ENCODE assay signal across 25 mouse cellular contexts in genomic region chr1:71942145-71942544, GRCm38 (mm10).
DNase-seq lines count a peak whose midpoint lies in the region; ATAC-seq and TF ChIP-seq lines count a peak whose summit lies in the region.
"Had no signal": no experiment of that assay in that cellular context is flagged by ENCODE, and none has a peak within 500 bp of the region (broad histone marks: within the 10 kb centered on the region; RNA-seq: fewer than 3 reads in every experiment).

No protein-coding gene starts in this region.

- H3K4me3 ChIP-seq in kidney, embryonic 15.5 days (replicated peaks) = no peak overlapping the region
- H3K4me3 ChIP-seq in kidney, postnatal 0 days (replicated peaks; ENCODE audit: low read depth, low read length) = no peak overlapping the region
- no peak overlapping the region for H3K4me3 ChIP-seq in lung, embryonic 14.5 days (ENCODE audit: low read depth, low read length)
- H3K4me3 ChIP-seq in lung, embryonic 16.5 days (ENCODE audit: low read length) = no peak overlapping the region
- H3K4me3 ChIP-seq in lung, adult 2 months (replicated peaks; ENCODE audit: extremely low read depth, low read depth, low read length) = no peak overlapping the region
- H3K4me3 ChIP-seq: embryonic facial prominence, embryonic 10.5 days; embryonic facial prominence, embryonic 12.5 days; forebrain, embryonic 13.5 days had no signal

- H3K9ac ChIP-seq in kidney, embryonic 15.5 days = no peak overlapping the region
- H3K9ac ChIP-seq in kidney, postnatal 0 days (ENCODE audit: low read depth, low read length) = no peak overlapping the region
- no peak overlapping the region for H3K9ac ChIP-seq in lung, embryonic 14.5 days
- no peak overlapping the region for H3K9ac ChIP-seq in lung, embryonic 16.5 days (ENCODE audit: low read length)
- H3K9ac ChIP-seq: embryonic facial prominence, embryonic 12.5 days; forebrain, embryonic 13.5 days had no signal

- no peak for TF ChIP-seq POLR2A in lung, adult 2 months (IDR thresholded peaks at IDR 0.05; ENCODE audit: borderline replicate concordance, extremely low read depth, low read depth, low read length)

- 0 out of 2 replicates have a peak, but pooled peaks have one; percentile 22 for ATAC-seq in kidney, embryonic 15.5 days (replicated peaks; ENCODE audit: low FRiP score)
- ATAC-seq in kidney, postnatal 0 days (replicated peaks; ENCODE audit: low FRiP score, low read depth) = no peak
- 0 out of 2 replicates have a peak, but pooled peaks have one; percentile 11 for ATAC-seq in lung, embryonic 14.5 days (ENCODE audit: insufficient read depth)
- peak; percentile 59; the same call in 1 of the 2 replicates for ATAC-seq in lung, embryonic 16.5 days (ENCODE audit: low read depth)
- ATAC-seq: activated CD4-positive, CD25-positive, alpha-beta regulatory T cell, adult 4 months; CD4-positive, CD25-positive, alpha-beta regulatory T cell, adult 4 months; forebrain, embryonic 13.5 days; Patski had no signal

- TF ChIP-seq CTCF in kidney, postnatal 0 days (IDR thresholded peaks at IDR 0.05; ENCODE audit: low read depth) = no peak
- TF ChIP-seq CTCF in lung, embryonic 14.5 days (IDR thresholded peaks at IDR 0.05; ENCODE audit: low read depth) = no peak
- no peak for TF ChIP-seq CTCF in lung, adult 2 months (IDR thresholded peaks at IDR 0.05; ENCODE audit: insufficient read depth, low read length)

- H3K9me3 ChIP-seq in kidney, embryonic 15.5 days (replicated peaks) = no peaks in the 10 kb centered on the region
- no peaks in the 10 kb centered on the region for H3K9me3 ChIP-seq in kidney, postnatal 0 days (replicated peaks; ENCODE audit: low read length)
- H3K9me3 ChIP-seq in lung, embryonic 14.5 days (ENCODE audit: low read depth, low read length) = no peaks in the 10 kb centered on the region
- H3K9me3 ChIP-seq in lung, embryonic 16.5 days (ENCODE audit: control insufficient read depth, low read length) = no peaks in the 10 kb centered on the region
- H3K9me3 ChIP-seq: embryonic facial prominence, embryonic 10.5 days; embryonic facial prominence, embryonic 12.5 days; forebrain, embryonic 13.5 days; G1E had no signal

- H3K36me3 ChIP-seq in kidney, embryonic 15.5 days = no peaks in the 10 kb centered on the region
- no peaks in the 10 kb centered on the region for H3K36me3 ChIP-seq in kidney, postnatal 0 days (ENCODE audit: insufficient read depth, low read length)
- no peaks in the 10 kb centered on the region for H3K36me3 ChIP-seq in lung, embryonic 14.5 days (ENCODE audit: insufficient read depth)
- no peaks in the 10 kb centered on the region for H3K36me3 ChIP-seq in lung, embryonic 16.5 days (ENCODE audit: control insufficient read depth, insufficient read depth, low read length)
- H3K36me3 ChIP-seq: embryonic facial prominence, embryonic 10.5 days; embryonic facial prominence, embryonic 12.5 days; G1E had no signal

- H3K4me1 ChIP-seq in kidney, embryonic 15.5 days = peaks cover 14% of the 10 kb centered on the region
- peaks cover 8% of the 10 kb centered on the region; the same call in 1 of the 2 replicates for H3K4me1 ChIP-seq in kidney, postnatal 0 days (replicated peaks; ENCODE audit: insufficient read depth, low read length)
- H3K4me1 ChIP-seq in lung, embryonic 14.5 days (ENCODE audit: insufficient read depth) = 0 out of 2 replicates have a peak, but pooled peaks cover 15% of the 10 kb centered on the region
- H3K4me1 ChIP-seq in lung, embryonic 16.5 days (replicated peaks; ENCODE audit: control insufficient read depth, insufficient read depth, low read length) = peaks cover 18% of the 10 kb centered on the region
- peaks cover 10% of the 10 kb centered on the region for H3K4me1 ChIP-seq in lung, adult 2 months (ENCODE audit: control insufficient read depth, insufficient read depth, low read length)

- no peak overlapping the region for H3K4me2 ChIP-seq in kidney, embryonic 15.5 days
- H3K4me2 ChIP-seq in kidney, postnatal 0 days (ENCODE audit: low read length) = no peak overlapping the region
- H3K4me2 ChIP-seq in lung, embryonic 14.5 days = no peak overlapping the region
- no peak overlapping the region for H3K4me2 ChIP-seq in lung, embryonic 16.5 days (ENCODE audit: low read depth, low read length)
- H3K4me2 ChIP-seq: embryonic facial prominence, embryonic 12.5 days; forebrain, embryonic 13.5 days had no signal

- no peak for DNase-seq in kidney, postnatal 10 days
- peak; percentile 60 for DNase-seq in kidney, postnatal 0 days (ENCODE audit: low spot score)
- DNase-seq in kidney, adult 9 months = no peak
- peak; percentile 74 for DNase-seq in lung, embryonic 14.5 days
- no peak for DNase-seq in lung, postnatal 10 days
- DNase-seq in lung, adult 2 months = no peak
- DNase-seq: adrenal gland, adult 8-10 months; adrenal gland, postnatal 14 days; adrenal gland, postnatal 36 days; B cell, adult 2 months; cerebellum, adult 11-12 months; cerebellum, adult 2 months; cerebellum, adult 9-10 months; cerebellum, postnatal 10 days; cerebellum, postnatal 25 days had no signal

- peak overlapping the region; percentile 56; the same call in 1 of the 2 replicates for H3K27ac ChIP-seq in kidney, embryonic 15.5 days
- no peak overlapping the region for H3K27ac ChIP-seq in kidney, postnatal 0 days
- no peak overlapping the region for H3K27ac ChIP-seq in lung, embryonic 14.5 days (ENCODE audit: low read depth)
- peak overlapping the region; percentile 57 for H3K27ac ChIP-seq in lung, embryonic 16.5 days (ENCODE audit: low read length)
- H3K27ac ChIP-seq: embryonic facial prominence, embryonic 10.5 days; embryonic facial prominence, embryonic 12.5 days; forebrain, embryonic 13.5 days had no signal

- no peaks in the 10 kb centered on the region for H3K27me3 ChIP-seq in kidney, embryonic 15.5 days
- no peaks in the 10 kb centered on the region for H3K27me3 ChIP-seq in kidney, postnatal 0 days (ENCODE audit: insufficient read depth, low read length)
- H3K27me3 ChIP-seq in lung, embryonic 14.5 days (ENCODE audit: insufficient read depth, low read length) = no peaks in the 10 kb centered on the region
- H3K27me3 ChIP-seq in lung, embryonic 16.5 days (ENCODE audit: control insufficient read depth, insufficient read depth, low read depth, low read length) = no peaks in the 10 kb centered on the region
- H3K27me3 ChIP-seq: CH12.LX; embryonic facial prominence, embryonic 12.5 days; forebrain, embryonic 13.5 days; Patski had no signal

Comparison
In these comparisons a context has a peak if more than half of its experiments do, and no peak if none do; other contexts are left out.
1. H3K27ac ChIP-seq: peak in kidney, embryonic 15.5 days (single experiment) and lung, embryonic 16.5 days (single experiment); none in kidney, postnatal 0 days (single experiment) and lung, embryonic 14.5 days (single experiment).
2. DNase-seq: peak in kidney, postnatal 0 days (single experiment) and lung, embryonic 14.5 days (single experiment); none in kidney, postnatal 10 days (single experiment), kidney, adult 9 months (single experiment), lung, postnatal 10 days (single experiment) and lung, adult 2 months (single experiment).